Mouse (Mus musculus) left cerebral cortex, postnatal 14 days (tissue): ENCODE data around the gene Abhd10. TPM values are rescaled to one million over a fixed set of nuclear protein-coding genes. Genes with fewer than 3 reads are reported as not detected.

Experiments
- DNase-seq, 2 experiments: peaks; one replicate each; pipeline ENCODE4 v3.0.0; 2021 to 2022; ENCODE audit warnings: low spot score in 2 of 2, mixed read lengths in 1 of 2
- intact Hi-C: fragments of 180-260 bp; cut with DNase I; formaldehyde crosslinking; loops from one replicate; pipeline ENCODE4 v1.15.1; 2025
- long read RNA-seq, 2 experiments: library from polyadenylated mRNA; stranded (forward); transcript quantifications; one replicate each; pipeline ENCODE4 v2.0.0; 2021
- total RNA-seq, 2 experiments: library from RNA; stranded (reverse); gene quantifications; 2 replicates each; pipeline ENCODE4 v1.2.3; 2021

The Abhd10 gene
- total RNA-seq, result 10 to 100 TPM; 20.1 to 22.5 TPM
- long read RNA-seq, experiment 1, transcript Abhd10-201 (5 exons, 2,848 nt), result major isoform, 9 of 21 reads
- long read RNA-seq, experiment 1, partial matches to known transcripts, result 9 of 21 reads
- long read RNA-seq, experiment 1, other reads (novel, unspliced or antisense), result 3 of 21 reads
- long read RNA-seq, experiment 2, transcript Abhd10-201 (5 exons, 2,848 nt), result major isoform, 12 of 24 reads
- long read RNA-seq, experiment 2, partial matches to known transcripts, result 0 of 24 reads
- long read RNA-seq, experiment 2, other reads (novel, unspliced or antisense), result 12 of 24 reads

GRCm38 (mm10) chr16:45742615-45743476 lies at the start of gene Abhd10:
Gene Abhd10, minus strand, starts transcription at chr16:45742955.
- intact Hi-C loops, result no loop called here
- peak; percentile 97 for DNase-seq

GRCm38 (mm10) chr16:45791286-45791685 lies 48.5 kb upstream of the Abhd10 start:
- no peak for DNase-seq
- intact Hi-C loops, result no loop called here

- intact Hi-C loops, result no loop called here
- no peak for DNase-seq
These were observed 46.6 kb upstream of the Abhd10 start for GRCm38 (mm10) chr16:45789311-45789710.

GRCm38 (mm10) chr16:45787650-45788049 lies 44.9 kb upstream of the Abhd10 start:
- intact Hi-C loops, result no loop called here
- no peak for DNase-seq

GRCm38 (mm10) chr16:45786639-45787038 lies 43.9 kb upstream of the Abhd10 start:
- DNase-seq, result no peak
- intact Hi-C loops, result no loop called here

GRCm38 (mm10) chr16:45780001-45780400 lies 37.2 kb upstream of the Abhd10 start:
- DNase-seq, result no peak
- intact Hi-C loops, result no loop called here

GRCm38 (mm10) chr16:45774813-45775212 lies 32.1 kb upstream of the Abhd10 start:
- intact Hi-C loops, result no loop called here
- no peak for DNase-seq

GRCm38 (mm10) chr16:45770914-45771313 lies 28.2 kb upstream of the Abhd10 start:
- no peak for DNase-seq
- intact Hi-C loops, result no loop called here

GRCm38 (mm10) chr16:45767853-45768640 lies 25.3 kb upstream of the Abhd10 start:
- no peak for DNase-seq
- intact Hi-C loops, result no loop called here

- no peak for DNase-seq
- intact Hi-C loops, result no loop called here
These were observed 24.7 kb upstream of the Abhd10 start for GRCm38 (mm10) chr16:45767434-45767833.

- DNase-seq, result no peak
- intact Hi-C loops, result no loop called here
These were observed 23.2 kb upstream of the Abhd10 start for GRCm38 (mm10) chr16:45765801-45766494.

- intact Hi-C loops, result no loop called here
- no peak for DNase-seq
These were observed 22.3 kb upstream of the Abhd10 start for GRCm38 (mm10) chr16:45765102-45765501.

- DNase-seq, result no peak
- intact Hi-C loops, result loop anchor here (5.0 kb wide), 1 partner anchor 39 kb away; no protein-coding TSS in a partner anchor
These were observed 20.2 kb upstream of the Abhd10 start for GRCm38 (mm10) chr16:45762859-45763505.

- intact Hi-C loops, result loop anchor here (5.0 kb wide), 1 partner anchor 41 kb away; no protein-coding TSS in a partner anchor
- no peak for DNase-seq
These were observed 18.7 kb upstream of the Abhd10 start for GRCm38 (mm10) chr16:45761425-45761824.

- intact Hi-C loops, result no loop called here
- DNase-seq, result no peak
These were observed 16.0 kb upstream of the Abhd10 start for GRCm38 (mm10) chr16:45758726-45759269.

GRCm38 (mm10) chr16:45757421-45758078 lies 14.8 kb upstream of the Abhd10 start:
- DNase-seq, result no peak
- intact Hi-C loops, result loop anchor here (2.0 kb wide), 3 partner anchors 59 to 265 kb away; no protein-coding TSS in a partner anchor

GRCm38 (mm10) chr16:45756855-45757254 lies 14.1 kb upstream of the Abhd10 start:
- DNase-seq, result peak; percentile 72 to 85

More at GRCm38 (mm10) chr16:45756855-45757254, 14.1 kb upstream of the Abhd10 start:
- intact Hi-C loops, result loop anchor here (2.0 kb wide), 3 partner anchors 60 to 266 kb away; no protein-coding TSS in a partner anchor
